Mouse (Mus musculus): ENCODE measurements around the gene Gm11492. TPM values are rescaled to one million over a fixed set of nuclear protein-coding genes. Genes with fewer than 3 reads are reported as not detected.

Gm11492 gene
- total RNA-seq, 2 experiments from 2014 or later, result not detected

GRCm38 (mm10) chr11:87595976-87596375, 29.5 kb downstream of the Gm11492 start:
- intact Hi-C loops (cut with DNase I), result no loop called here
- no peak for DNase-seq

- intact Hi-C loops (cut with DNase I), result no loop called here
- no peak for DNase-seq
Observed at GRCm38 (mm10) chr11:87596492-87596891, 30.0 kb downstream of the Gm11492 start.

GRCm38 (mm10) chr11:87597061-87597460, 30.6 kb downstream of the Gm11492 start:
- no peak for DNase-seq
- intact Hi-C loops (cut with DNase I), result no loop called here

GRCm38 (mm10) chr11:87599395-87600089, 33.1 kb downstream of the Gm11492 start:
- intact Hi-C loops (cut with DNase I), result no loop called here
- DNase-seq, result no peak

DNA sequence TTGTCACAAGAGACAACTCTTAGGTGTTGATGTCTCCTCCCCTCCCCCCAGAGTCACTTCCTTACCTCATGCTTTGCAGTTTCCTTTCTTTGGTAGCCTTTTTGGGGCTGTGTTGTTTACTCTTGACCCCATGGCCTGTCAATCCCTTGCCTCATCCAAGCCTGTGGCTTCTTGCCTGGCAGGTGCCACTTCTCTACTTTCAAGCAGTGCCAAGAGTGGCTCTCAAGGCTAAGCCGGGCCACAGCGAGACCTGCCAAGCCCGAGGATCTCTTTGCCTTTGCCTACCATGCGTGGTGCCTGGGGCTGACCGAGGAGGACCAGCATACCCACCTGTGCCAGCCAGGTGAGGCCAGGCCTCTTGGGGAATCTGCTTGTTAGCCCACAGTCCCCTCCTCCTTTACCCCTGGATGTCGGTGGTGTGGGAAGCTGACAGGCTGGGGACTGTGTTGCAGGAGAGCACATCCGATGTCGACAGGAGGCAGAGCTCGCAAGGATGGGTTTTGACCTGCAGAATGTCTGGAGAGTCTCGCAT, 33.9 kb downstream of the Gm11492 start:
- intact Hi-C loops (cut with DNase I), result no loop called here
- DNase-seq, result no peak

- no peak for DNase-seq
- intact Hi-C loops (cut with DNase I), result no loop called here
Observed at GRCm38 (mm10) chr11:87602234-87602633, 35.8 kb downstream of the Gm11492 start.

- intact Hi-C loops (cut with DNase I), result no loop called here
- DNase-seq, result no peak
Observed at GRCm38 (mm10) chr11:87603571-87603970, 37.1 kb downstream of the Gm11492 start.

- intact Hi-C loops (cut with DNase I), result no loop called here
- DNase-seq, result no peak
Observed at GRCm38 (mm10) chr11:87609264-87609663, 42.8 kb downstream of the Gm11492 start.

DNA sequence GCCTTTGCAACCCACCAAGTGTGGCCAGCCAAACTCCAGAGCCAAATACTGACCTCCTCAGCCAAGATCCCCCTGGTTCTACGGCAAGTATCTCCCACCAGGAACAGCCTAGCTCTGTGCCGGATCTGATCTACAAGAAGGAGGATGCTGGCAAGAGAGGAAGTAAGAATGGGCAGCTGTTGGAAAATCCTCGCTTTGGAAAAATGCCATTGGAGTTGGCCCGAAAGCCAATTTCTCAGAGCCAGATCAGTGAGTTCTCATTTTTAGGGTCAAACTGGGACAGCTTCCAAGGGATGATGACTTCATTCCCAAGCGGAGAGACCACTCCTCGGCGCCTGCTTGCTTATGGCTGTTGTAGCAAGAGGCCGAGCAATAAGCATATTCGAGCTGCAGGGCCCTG, 45.1 kb downstream of the Gm11492 start:
- no peak for DNase-seq
- intact Hi-C loops (cut with DNase I), result no loop called here

DNA sequence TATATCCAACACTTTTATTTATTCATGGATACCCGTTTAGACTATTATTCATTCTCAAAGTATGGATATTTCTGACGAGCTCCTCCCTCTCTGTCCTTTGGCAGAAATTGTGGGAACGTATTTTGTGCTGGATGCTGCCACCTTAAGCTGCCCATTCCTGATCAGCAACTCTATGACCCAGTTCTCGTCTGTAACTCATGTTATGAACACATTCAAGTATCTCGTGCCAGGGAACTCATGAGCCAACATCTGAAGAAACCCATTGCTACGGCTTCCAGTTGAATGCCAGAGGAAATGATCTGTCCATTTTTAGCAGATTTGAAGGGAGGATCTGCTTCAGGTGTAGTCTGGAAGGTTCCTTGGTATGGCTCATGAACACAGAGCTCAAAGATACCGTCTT, 47.5 kb downstream of the Gm11492 start:
- intact Hi-C loops (cut with DNase I), result no loop called here
- DNase-seq, result no peak

- intact Hi-C loops (cut with DNase I), result no loop called here
- no peak for DNase-seq
Observed at GRCm38 (mm10) chr11:87615551-87615950, 49.1 kb downstream of the Gm11492 start.

GRCm38 (mm10) chr11:87615952-87616351, 49.5 kb downstream of the Gm11492 start:
- DNase-seq, result no peak
- intact Hi-C loops (cut with DNase I), result no loop called here

- intact Hi-C loops (cut with DNase I), result no loop called here
- DNase-seq, result no peak
Observed at GRCm38 (mm10) chr11:87616790-87617474, 50.5 kb downstream of the Gm11492 start, which contains the start of gene Hsf5. Gene Hsf5, plus strand, starts transcription at chr11:87617164.

DNA sequence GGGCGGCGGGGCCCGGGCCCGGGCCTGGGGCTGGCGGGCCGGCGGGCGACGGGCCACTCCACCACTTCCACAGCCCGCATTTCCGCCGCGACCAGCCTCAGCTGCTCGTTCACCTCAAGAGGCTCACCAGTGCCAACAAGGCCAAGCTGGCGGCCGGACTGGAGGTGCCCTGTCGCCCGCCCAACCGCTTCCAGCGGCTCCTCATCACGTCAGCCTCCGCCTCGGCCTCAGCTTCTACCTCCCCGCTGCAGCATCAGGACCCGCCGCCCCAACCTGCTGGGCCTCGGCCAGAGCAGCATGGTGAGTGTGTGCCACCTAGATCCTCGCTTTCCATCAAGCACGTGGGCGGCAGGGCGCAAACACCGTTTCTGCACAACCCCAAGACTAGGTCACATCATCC, 51.2 kb downstream of the Gm11492 start:
- intact Hi-C loops (cut with DNase I), result no loop called here
- no peak for DNase-seq

Other genes starting within 250 kb of the Gm11492 start
- 1 to 10 TPM; 7.7 to 7.8 TPM for gene Ppm1e, start 207.6 kb upstream of the Gm11492 start, total RNA-seq (2021)
- gene Rad51c, start 161.7 kb upstream of the Gm11492 start, total RNA-seq (2021), result 1 to 10 TPM; 1.1 to 1.3 TPM
- gene Tex14, start 161.6 kb upstream of the Gm11492 start, total RNA-seq (2021), result under 1 TPM in 1 of 2 experiments, not detected in 1; 0.33 TPM
- 10 to 100 TPM; 41.8 to 45.8 TPM for gene Sept4, start 2.2 kb downstream of the Gm11492 start, total RNA-seq (2021)
- 10 to 100 TPM; 18.8 to 27.1 TPM for gene Mtmr4, start 25.5 kb downstream of the Gm11492 start, total RNA-seq (2021)
- gene Hsf5, start 50.5 kb downstream of the Gm11492 start, total RNA-seq (2021), result not detected
- gene Rnf43, start 96.1 kb downstream of the Gm11492 start, total RNA-seq (2021), result under 1 TPM; 0.24 to 0.47 TPM
- gene Supt4a, start 170.9 kb downstream of the Gm11492 start, total RNA-seq (2021), result 10 to 100 TPM; 46.5 to 55.3 TPM
- under 1 TPM in 1 of 2 experiments, not detected in 1; 0.08 TPM for gene Tspoap1, start 193.9 kb downstream of the Gm11492 start, total RNA-seq (2021)
- not detected for gene Mpo, start 226.9 kb downstream of the Gm11492 start, total RNA-seq (2021)